Mouse (Mus musculus): ENCODE data around the gene Adam17.

Gene Adam17

GRCm38 (mm10) chr12:21353681-21354080 lies 19.8 kb downstream of the Adam17 start:
- DNase-seq (ENCODE audit: low spot score), result no peak

- no peak for DNase-seq (ENCODE audit: low spot score)
Observed at GRCm38 (mm10) chr12:21350113-21350876, 23.1 kb downstream of the Adam17 start.

GRCm38 (mm10) chr12:21346972-21347371 lies 26.5 kb downstream of the Adam17 start:
- DNase-seq (ENCODE audit: low spot score), result no peak

GRCm38 (mm10) chr12:21340674-21341073 lies 32.8 kb downstream of the Adam17 start:
- no peak for DNase-seq (ENCODE audit: low spot score)

- DNase-seq (ENCODE audit: low spot score), result no peak
Observed at GRCm38 (mm10) chr12:21337171-21337570, 36.3 kb downstream of the Adam17 start.

- no peak for DNase-seq (ENCODE audit: low spot score)
Observed at GRCm38 (mm10) chr12:21335869-21336268, 37.6 kb downstream of the Adam17 start.

- DNase-seq (ENCODE audit: low spot score), result no peak
Observed at GRCm38 (mm10) chr12:21333766-21334165, 39.7 kb downstream of the Adam17 start.

GRCm38 (mm10) chr12:21333021-21333420 lies 40.4 kb downstream of the Adam17 start:
- DNase-seq (ENCODE audit: low spot score), result no peak

- DNase-seq (ENCODE audit: low spot score), result no peak
Observed at GRCm38 (mm10) chr12:21331711-21332110, 41.7 kb downstream of the Adam17 start.

GRCm38 (mm10) chr12:21330961-21331576 lies 42.4 kb downstream of the Adam17 start:
- no peak for DNase-seq (ENCODE audit: low spot score)

- DNase-seq (ENCODE audit: low spot score), result no peak
Observed at GRCm38 (mm10) chr12:21329661-21330400, 43.6 kb downstream of the Adam17 start.

- no peak for DNase-seq (ENCODE audit: low spot score)
Observed at GRCm38 (mm10) chr12:21326325-21326724, 47.1 kb downstream of the Adam17 start.

GRCm38 (mm10) chr12:21325266-21325665 lies 48.2 kb downstream of the Adam17 start:
- no peak for DNase-seq (ENCODE audit: low spot score)

- no peak for DNase-seq (ENCODE audit: low spot score)
Observed at GRCm38 (mm10) chr12:21324101-21324500, 49.3 kb downstream of the Adam17 start.

- no peak for DNase-seq (ENCODE audit: low spot score)
Observed at GRCm38 (mm10) chr12:21322856-21323255, 50.6 kb downstream of the Adam17 start.

GRCm38 (mm10) chr12:21322296-21322695 lies 51.1 kb downstream of the Adam17 start:
- DNase-seq (ENCODE audit: low spot score), result no peak

- DNase-seq (ENCODE audit: low spot score), result no peak
Observed at GRCm38 (mm10) chr12:21321170-21321569, 52.3 kb downstream of the Adam17 start.

GRCm38 (mm10) chr12:21320317-21320716 lies 53.1 kb downstream of the Adam17 start:
- DNase-seq (ENCODE audit: low spot score), result no peak

- peak; percentile 25 for DNase-seq (ENCODE audit: low spot score)
Observed at GRCm38 (mm10) chr12:21318143-21318895, 55.1 kb downstream of the Adam17 start.

GRCm38 (mm10) chr12:21316869-21317265 lies 56.6 kb downstream of the Adam17 start:
- DNase-seq (ENCODE audit: low spot score), result no peak

GRCm38 (mm10) chr12:21315923-21316868 lies 57.2 kb downstream of the Adam17 start, which contains the start of gene Iah1:
TSS of gene Iah1 (plus strand) at chr12:21316389.
- DNase-seq (ENCODE audit: low spot score), result peak; percentile 72

Data from ovary, adult 18-20 months (tissue).